Mouse (Mus musculus) liver, embryonic 15.5 days (tissue): ENCODE measurements at regions not wholly inside any gene's neighbourhood (a gene's known extent, or its start where the extent isn't known, plus 50 kb on each side); places are given as distances from the start of the nearest gene placed in this dataset.
A peak's percentile ranks its signal among the peaks of the same experiment; 100 is the strongest.

Experiments used
- ATAC-seq: fragments of 200-750 bp; cut with Nextera tagmentation; 2 replicates; pipeline ENCODE4 v1.8.0; 2017; ENCODE audit warnings: moderate number of reproducible peaks, mild to moderate bottlenecking, moderate library complexity; ENCODE audit not compliant: insufficient read depth
- H3K27ac ChIP-seq: fragments of 300-500 bp; sonication (generic); replicated peaks from 2 replicates; pipeline ENCODE4 v1.5.1; 2015; ENCODE audit warnings: mild to moderate bottlenecking, inconsistent platforms
- H3K27me3 ChIP-seq: fragments of 300-500 bp; sonication (generic); 2 replicates; pipeline ENCODE4 v1.6.1; 2015; ENCODE audit warnings: mild to moderate bottlenecking, inconsistent platforms
- H3K36me3 ChIP-seq: fragments of 300-500 bp; sonication (generic); replicated peaks from 2 replicates; pipeline ENCODE4 v1.6.1; 2015; ENCODE audit warnings: moderate library complexity, mild to moderate bottlenecking, inconsistent platforms
- H3K4me1 ChIP-seq: fragments of 300-500 bp; sonication (generic); replicated peaks from 2 replicates; pipeline ENCODE4 v1.6.1; 2015; ENCODE audit warnings: inconsistent platforms
- H3K4me2 ChIP-seq: fragments of 300-500 bp; sonication (generic); 2 replicates; pipeline ENCODE4 v1.6.1; 2015; ENCODE audit warnings: moderate library complexity, mild to moderate bottlenecking, inconsistent platforms
- H3K4me3 ChIP-seq: fragments of 300-500 bp; sonication (generic); replicated peaks from 2 replicates; pipeline ENCODE4 v1.5.1; 2015; ENCODE audit warnings: mild to moderate bottlenecking, inconsistent platforms
- H3K9ac ChIP-seq: fragments of 300-500 bp; sonication (generic); 2 replicates; pipeline ENCODE4 v1.6.1; 2015; ENCODE audit warnings: moderate library complexity, mild to moderate bottlenecking, inconsistent platforms
- H3K9me3 ChIP-seq: fragments of 300-500 bp; sonication (generic); replicated peaks from 2 replicates; pipeline ENCODE4 v1.6.1; 2016; ENCODE audit warnings: inconsistent platforms
- WGBS: fragments of 180-500 bp; shearing (Covaris S2); methylation state at CpG from one replicate; pipeline ENCODE4 v1.1.7; 2015; ENCODE audit warnings: mixed read lengths; ENCODE audit not compliant: insufficient replicate concordance; 5-methylcytosine and 5-hydroxymethylcytosine counted together

DNA sequence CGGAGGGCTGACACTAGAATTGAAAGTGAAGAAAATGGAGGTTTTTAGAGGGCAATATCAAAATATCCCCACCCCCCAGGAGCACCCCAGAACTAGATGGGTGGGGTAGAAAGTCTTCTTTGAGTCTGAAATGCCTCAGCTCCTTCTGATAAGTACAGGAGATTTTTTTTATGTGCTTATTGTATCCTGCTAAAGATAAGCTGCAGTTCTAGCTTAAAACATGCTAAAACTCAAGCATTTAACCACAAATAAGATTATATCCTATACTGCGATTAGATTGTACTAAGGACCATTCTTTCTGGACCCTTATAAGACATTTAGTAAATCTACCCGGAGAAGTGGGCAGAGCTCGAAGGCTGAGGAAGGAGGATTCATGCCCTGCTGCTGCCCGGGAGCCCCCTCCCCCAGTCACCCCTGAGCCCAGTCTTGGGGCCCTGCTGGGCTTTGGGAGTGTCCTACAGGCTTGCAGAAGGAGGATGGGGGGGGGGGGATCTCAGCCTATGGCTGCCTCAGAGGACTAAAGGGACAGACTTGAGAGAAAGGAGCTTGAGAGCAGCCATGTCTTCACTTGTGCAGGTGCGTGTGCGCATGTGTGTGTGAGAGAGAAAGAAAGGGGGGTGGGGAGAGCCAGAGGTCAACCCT lies 61.5 kb upstream of the Galnt10 start:
- Histone ChIP-seq H3K27me3 (no peaks in the 10 kb centered on the region), H3K36me3 (no peaks in the 10 kb centered on the region), H3K4me1 (peaks cover 29% of the 10 kb centered on the region), H3K9me3 (no peaks in the 10 kb centered on the region), H3K9ac (no peak overlapping the region), H3K27ac (no peak overlapping the region), H3K4me3 (no peak overlapping the region), H3K4me2 (peak overlapping the region; percentile 11; the same call in 1 of the 2 replicates)
- WGBS: 33% methylated on average over 7 of the region's 7 CpGs
- ATAC-seq: no peak

DNA sequence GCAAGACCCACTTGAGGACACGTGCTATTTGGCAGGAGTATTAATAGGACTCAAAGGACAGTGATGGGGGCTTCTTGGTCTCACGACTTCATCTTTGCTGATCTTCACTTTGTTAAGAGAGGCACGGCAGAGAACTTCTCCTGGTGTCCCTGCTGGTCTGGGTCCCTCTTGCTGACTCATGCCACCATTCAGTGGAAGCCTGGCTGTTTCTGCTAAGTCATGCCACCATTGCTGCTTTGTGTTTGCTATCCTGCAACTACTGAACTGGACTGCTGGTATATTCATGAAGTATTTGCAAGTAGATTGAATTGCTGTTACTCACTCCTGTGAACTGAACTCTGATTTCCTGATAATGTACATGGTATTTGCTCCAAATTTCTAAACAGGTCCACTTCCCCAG lies 59.6 kb upstream of the Galnt10 start:
- H3K27ac ChIP-seq: no peak overlapping the region
- peak; percentile 58; the same call in 1 of the 2 replicates for ATAC-seq
- no peaks in the 10 kb centered on the region for H3K36me3 ChIP-seq
- peaks cover 29% of the 10 kb centered on the region for H3K4me1 ChIP-seq
- H3K4me2 ChIP-seq: no peak overlapping the region; the same call in 1 of the 2 replicates
- peaks cover 4% of the 10 kb centered on the region for H3K27me3 ChIP-seq
- H3K9ac ChIP-seq: no peak overlapping the region
- no peak overlapping the region for H3K4me3 ChIP-seq
- H3K9me3 ChIP-seq: no peaks in the 10 kb centered on the region
- 35% methylated on average over 3 of the region's 3 CpGs for WGBS

DNA sequence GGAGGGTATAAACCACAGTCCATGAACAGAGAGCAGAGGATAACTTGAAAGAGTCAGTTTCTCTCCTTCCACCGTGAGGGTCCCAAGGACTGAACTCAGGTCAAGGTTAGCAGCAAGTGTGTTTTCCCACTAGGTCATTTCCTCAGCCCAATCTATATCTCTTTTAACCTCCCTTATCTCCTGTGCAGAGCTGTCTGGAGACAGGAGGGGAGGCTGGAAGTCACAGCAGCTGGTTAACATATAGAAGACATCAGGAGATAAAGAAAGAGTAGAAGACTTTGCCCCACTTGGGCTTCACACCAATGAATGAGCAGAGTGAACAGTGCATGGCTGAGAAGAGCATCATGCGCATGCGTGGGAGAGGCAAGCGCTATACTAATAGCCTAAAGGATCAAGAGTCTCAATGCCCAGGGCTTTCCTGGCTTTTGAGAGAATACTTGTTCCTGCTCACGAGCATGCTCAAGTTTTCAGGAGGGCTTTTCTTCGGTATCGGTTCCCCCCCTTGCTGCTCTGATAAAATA lies 53.0 kb upstream of the Galnt10 start:
- no peak overlapping the region for H3K27ac ChIP-seq
- no peak for ATAC-seq

More for the DNA sequence above, 53.0 kb upstream of the Galnt10 start:
- 68% methylated on average over 7 of the region's 7 CpGs for WGBS
- no peaks in the 10 kb centered on the region for H3K9me3 ChIP-seq
- no peak overlapping the region for H3K9ac ChIP-seq
- no peaks in the 10 kb centered on the region for H3K4me1 ChIP-seq
- H3K4me2 ChIP-seq: no peak overlapping the region
- H3K4me3 ChIP-seq: no peak overlapping the region
- H3K27me3 ChIP-seq: peaks cover 20% of the 10 kb centered on the region
- H3K36me3 ChIP-seq: no peaks in the 10 kb centered on the region
